Mouse (Mus musculus) heart, adult 18-20 months (tissue): ENCODE measurements around the gene Casz1. TPM values are rescaled to one million over a fixed set of nuclear protein-coding genes. Genes with fewer than 3 reads are reported as not detected.

ENCODE experiments used
- DNase-seq, 2 experiments: peaks; one replicate each; pipeline ENCODE4 v3.0.0; 2021 to 2022; ENCODE audit warnings: mixed read lengths in 1 of 2
- total RNA-seq, 2 experiments: library from RNA; stranded (reverse); gene quantifications; 2 replicates each; pipeline ENCODE4 v1.2.3; 2021

Casz1 gene
- total RNA-seq, 2 experiments from 2014 or later: 35.9 to 41.1 TPM

DNA sequence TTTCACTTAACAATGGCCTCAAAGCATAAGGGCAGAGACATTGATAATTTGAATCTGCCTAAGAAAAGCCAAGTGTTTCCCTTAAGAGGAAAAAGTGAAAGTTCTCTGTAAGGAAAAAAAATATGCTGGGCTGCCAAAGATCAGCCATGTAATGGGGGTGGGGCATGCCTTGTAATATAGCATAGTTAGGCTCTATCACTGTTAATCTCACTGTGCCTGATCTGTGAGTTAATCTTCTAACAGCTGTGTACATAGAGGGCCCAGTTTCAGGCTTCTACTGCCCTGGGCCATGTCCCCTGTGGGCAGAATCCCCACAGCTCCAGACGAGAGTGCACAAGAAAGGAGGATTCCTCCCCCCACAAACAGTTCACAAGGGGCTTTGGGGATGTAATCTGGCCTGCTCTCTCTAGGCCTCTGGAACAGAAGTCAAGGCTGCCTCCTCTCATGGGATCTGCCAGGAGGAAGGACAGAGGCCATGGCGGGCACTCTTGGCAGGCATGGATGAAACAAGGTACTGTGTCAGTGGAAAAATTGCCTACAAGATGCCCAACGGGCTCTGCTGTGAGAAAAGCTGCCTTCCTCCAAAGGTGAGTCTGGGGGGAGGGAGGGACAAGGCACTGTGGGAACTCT, 167.5 kb downstream of the Casz1 start:
- DNase-seq: no peak

- no peak for DNase-seq
These were observed 168.5 kb downstream of the Casz1 start for GRCm38 (mm10) chr4:148972707-148973106.

DNA sequence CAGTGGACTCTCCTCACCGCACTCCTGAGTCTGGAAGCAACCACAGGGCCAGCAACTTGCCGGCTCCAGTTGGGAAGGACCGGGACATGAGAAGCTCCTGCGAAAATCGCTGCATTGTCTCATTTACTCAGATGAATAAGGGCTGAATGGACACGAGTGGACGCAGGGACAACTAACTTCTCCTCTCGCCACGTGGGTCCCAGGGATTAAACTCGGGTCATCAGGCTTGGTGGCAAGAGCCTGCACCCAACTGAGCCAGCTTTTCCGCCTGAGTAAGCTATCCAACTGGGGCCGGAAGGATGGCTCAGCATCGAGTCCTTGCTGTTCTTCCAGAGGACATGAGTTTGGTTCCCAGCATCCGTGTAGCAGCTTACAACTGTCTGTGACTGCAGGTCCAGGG, 169.2 kb downstream of the Casz1 start:
- no peak for DNase-seq

DNA sequence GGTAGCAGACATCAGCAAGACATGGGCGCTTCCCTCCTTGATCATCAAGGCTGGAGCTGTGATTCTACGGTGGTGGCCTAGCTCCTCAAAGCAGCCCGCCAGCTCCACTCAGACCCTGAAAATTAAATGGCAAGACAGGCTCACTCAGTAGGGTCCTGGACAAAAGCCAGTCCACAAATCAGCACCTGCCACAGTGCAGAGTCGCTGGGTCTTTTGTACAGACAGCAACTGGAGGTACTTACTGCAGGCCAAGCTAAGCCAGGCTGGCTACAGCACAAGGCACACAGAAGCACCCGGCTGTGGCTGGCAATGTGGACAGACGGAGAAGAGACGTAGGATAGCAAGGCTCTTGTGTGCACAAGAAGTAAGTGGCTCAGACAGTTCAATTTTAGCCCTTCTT, 170.6 kb downstream of the Casz1 start:
- DNase-seq: no peak

- no peak for DNase-seq
These were observed 174.1 kb downstream of the Casz1 start for GRCm38 (mm10) chr4:148978221-148978855.

DNA sequence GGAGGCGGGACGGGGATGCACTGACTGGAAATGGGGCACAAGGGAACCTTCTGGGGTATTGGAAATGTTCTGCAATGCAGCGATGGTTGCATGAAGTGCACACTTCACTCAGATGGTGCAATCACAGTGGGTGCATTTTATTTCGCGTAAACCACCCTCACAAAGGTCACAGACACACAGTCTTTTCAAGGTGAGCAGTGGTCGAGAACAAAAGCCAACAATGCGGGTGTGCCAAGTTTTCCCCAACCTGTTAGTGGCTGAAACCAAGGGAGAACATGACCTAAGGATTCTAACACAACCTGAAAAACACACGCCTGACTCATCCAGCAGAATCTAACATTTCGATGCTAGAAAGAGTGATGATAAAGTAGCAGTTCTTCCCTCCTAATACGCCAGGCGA, 174.7 kb downstream of the Casz1 start:
- no peak for DNase-seq

- no peak for DNase-seq
These were observed 175.6 kb downstream of the Casz1 start for GRCm38 (mm10) chr4:148979837-148980236.

DNA sequence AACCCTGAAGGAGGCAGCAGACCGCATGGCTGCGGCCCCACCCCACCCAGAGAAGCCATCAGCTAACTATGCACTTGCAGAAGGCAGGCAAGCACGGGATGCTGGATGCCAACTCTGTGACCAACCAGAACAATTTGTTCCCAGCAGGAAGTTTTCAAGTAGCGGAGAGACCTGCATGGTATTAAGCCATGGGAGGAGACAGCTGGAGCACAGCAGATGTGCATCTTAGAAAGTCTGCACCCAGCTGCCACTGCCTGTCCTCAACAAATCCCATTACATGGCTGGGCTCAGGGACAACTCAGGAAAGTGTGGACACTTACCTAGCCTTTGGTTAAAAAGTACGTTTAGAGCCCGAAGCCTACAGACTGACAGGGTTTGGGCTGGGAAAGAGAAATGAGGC, 178.0 kb downstream of the Casz1 start:
- DNase-seq: no peak

DNA sequence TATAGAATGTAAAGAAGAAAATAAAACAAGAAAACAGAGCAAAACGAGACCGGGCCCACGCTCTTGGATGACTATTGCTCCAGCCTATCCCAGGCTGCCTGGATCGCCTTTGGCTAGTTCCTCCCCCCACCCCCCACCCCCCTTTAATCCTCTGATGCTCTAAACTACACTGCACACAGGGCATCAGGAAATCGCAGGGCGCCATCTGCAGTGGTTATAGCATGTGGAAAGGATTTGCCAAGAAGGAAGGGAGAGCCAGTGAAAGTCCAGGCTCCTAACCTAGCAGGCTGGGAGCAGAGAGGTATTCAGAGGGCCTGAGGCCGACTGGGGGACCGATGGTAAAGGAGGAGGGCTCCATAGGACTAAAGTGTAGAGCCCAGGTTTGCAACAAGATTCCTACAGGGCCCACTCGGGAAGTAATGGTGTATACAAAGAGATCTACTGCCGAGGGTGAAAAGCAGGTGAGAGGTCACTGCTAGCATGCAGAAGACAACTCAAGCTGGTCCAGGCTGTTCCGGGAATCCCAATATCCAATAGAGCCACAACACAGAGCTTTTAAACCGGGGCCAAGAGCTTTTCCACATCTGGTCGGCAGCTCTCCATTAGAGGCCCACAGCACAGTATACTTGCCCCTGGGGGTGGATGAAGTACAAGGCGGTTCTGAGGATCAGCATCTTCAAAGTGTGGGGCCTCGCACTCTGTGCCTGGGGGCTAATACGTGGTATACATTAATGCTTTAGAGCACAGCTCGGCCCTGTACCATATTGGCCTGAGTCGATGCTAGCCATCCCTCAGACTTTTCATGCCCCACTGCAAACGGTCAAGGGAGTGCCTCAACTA, 180.7 kb downstream of the Casz1 start:
- no peak for DNase-seq

DNA sequence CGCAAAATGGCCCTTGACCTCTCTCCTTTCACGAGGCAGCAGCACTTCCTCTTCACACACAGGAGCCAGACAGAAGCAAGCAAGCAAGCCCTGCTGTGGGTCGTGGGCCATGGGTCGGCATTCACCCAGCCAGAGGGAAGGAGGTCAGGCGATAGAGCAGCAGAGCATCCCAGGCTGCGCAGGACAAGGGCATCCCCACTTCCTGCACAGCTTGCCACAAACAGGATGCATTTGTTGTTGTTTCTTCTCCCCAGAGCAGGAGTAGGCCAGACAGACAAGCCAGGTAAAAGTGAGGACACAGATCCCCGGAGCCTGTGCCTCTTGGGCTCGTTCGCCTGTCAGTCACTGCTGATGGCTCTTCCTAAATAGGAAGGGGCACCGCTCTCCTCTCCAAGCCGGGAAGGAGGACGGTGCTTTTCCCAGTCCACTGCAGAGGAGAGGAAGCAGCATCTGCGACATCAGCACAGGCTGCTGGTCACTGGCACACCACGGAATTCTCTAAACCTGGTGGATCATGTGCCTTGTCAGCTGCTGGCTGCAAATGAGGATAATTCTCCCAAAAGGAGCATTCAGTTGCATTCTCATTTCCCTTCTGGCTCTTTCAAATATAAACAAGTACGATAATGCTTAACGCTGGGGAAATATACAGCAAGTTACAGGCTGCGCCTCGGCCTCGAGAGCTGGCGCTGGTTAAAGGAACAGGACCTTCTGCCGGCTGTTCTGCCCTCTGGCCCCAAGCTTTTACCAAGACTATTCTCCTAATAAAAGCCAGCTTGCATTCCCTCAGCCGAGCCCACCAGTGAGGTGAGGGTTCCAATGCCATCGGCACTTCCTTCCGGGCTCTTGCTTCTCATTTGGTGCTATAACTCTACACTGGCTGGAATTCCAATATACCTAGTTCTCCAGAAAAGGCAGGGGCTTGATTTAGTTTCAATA, 181.6 kb downstream of the Casz1 start:
- no peak for DNase-seq

DNA sequence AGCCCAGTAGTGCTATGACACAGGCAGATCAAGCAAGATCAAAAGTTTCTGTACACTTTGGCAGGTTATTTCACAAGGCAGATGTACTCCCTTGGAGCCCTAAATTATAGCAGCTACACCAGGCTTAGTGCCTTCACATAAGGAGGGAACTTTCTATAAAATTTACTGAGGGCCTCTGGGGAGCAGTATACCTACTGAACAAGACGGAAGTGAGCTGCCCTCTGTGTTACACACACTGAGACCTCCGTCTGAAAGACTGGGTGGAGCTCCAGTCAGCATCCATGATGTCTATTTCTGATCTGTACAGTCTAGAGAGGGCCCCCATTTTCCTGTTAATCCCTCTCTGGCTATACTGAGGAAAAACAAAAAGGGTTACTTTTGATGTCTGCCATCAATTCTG, 185.8 kb downstream of the Casz1 start:
- DNase-seq: no peak

- no peak for DNase-seq
These were observed 189.7 kb downstream of the Casz1 start for GRCm38 (mm10) chr4:148993948-148994347.

- DNase-seq: no peak
These were observed 196.5 kb downstream of the Casz1 start for GRCm38 (mm10) chr4:149000746-149001145.

- DNase-seq: no peak
These were observed 197.3 kb downstream of the Casz1 start for GRCm38 (mm10) chr4:149001515-149001914.

DNA sequence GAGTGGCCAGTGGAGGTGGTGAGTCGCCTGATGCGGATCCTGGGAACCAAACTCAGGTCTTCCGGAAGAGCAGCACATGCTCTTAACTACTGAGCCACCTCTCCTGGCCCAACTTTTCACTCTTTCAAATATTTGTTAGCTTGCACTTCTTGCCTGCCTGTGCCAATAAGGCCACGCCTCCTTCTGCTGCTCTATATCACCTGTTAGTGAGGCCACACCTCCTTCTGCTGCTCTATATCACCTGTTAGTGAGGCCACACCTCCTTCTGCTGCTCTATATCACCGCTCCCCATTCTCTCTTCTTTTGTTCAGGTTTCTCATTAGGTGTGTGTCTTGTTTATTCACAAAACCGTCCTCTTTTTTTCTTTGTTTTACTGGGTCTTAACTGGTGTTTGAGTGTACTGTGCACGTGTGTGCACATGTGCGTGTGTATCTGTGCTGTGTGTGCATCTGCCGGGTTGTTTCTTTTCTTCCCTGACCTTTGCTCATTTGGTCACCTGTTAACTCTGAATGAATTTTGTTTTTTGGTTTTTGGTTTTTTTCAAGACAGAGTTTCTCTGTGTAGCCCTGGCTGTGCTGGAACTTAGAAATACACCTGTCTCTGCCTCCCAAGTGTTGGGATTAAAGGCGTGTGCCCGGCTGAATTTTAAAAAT, 198.3 kb downstream of the Casz1 start:
- DNase-seq: no peak

Other genes with a start within 250 kb of the Casz1 start
- gene Exosc10, start 246.0 kb upstream of the Casz1 start, total RNA-seq: 10 to 100 TPM; 33.7 to 39.3 TPM
- 10 to 100 TPM; 14.7 TPM for gene Srm, start 212.9 kb upstream of the Casz1 start, total RNA-seq
- gene Masp2, start 201.9 kb upstream of the Casz1 start, total RNA-seq: under 1 TPM in 1 of 2 experiments, not detected in 1; 0.13 TPM
- gene Tardbp, start 177.4 kb upstream of the Casz1 start, total RNA-seq: 100 to 1,000 TPM; 125 to 126 TPM
- gene Gm572, start 161.1 kb upstream of the Casz1 start, total RNA-seq: 1 to 10 TPM; 5.8 to 6.1 TPM